Mouse (Mus musculus): ENCODE data around the gene Podxl2.

Gene Podxl2

GRCm38 (mm10) chr6:88886417-88886967, 11.6 kb upstream of the Podxl2 start:
- DNase-seq (ENCODE audit: low spot score): no peak

- DNase-seq (ENCODE audit: low spot score): no peak
These were observed 11.0 kb upstream of the Podxl2 start for GRCm38 (mm10) chr6:88885644-88886416.

- no peak for DNase-seq (ENCODE audit: low spot score)
These were observed 9.8 kb upstream of the Podxl2 start for GRCm38 (mm10) chr6:88884690-88885089.

GRCm38 (mm10) chr6:88884195-88884594, 9.4 kb upstream of the Podxl2 start:
- no peak for DNase-seq (ENCODE audit: low spot score)

GRCm38 (mm10) chr6:88881334-88881733, 6.5 kb upstream of the Podxl2 start:
- DNase-seq (ENCODE audit: low spot score): no peak

- DNase-seq (ENCODE audit: low spot score): no peak
These were observed 4.6 kb upstream of the Podxl2 start for GRCm38 (mm10) chr6:88879471-88879870.

GRCm38 (mm10) chr6:88873965-88874867, 628 bp downstream of the Podxl2 start:
- DNase-seq (ENCODE audit: low spot score): no peak

- DNase-seq (ENCODE audit: low spot score): no peak
These were observed 2.0 kb downstream of the Podxl2 start for GRCm38 (mm10) chr6:88872811-88873210.

GRCm38 (mm10) chr6:88871546-88871945, 3.3 kb downstream of the Podxl2 start:
- DNase-seq (ENCODE audit: low spot score): no peak

GRCm38 (mm10) chr6:88870594-88870993, 4.2 kb downstream of the Podxl2 start:
- no peak for DNase-seq (ENCODE audit: low spot score)

- no peak for DNase-seq (ENCODE audit: low spot score)
These were observed 5.4 kb downstream of the Podxl2 start for GRCm38 (mm10) chr6:88869459-88869858.

- DNase-seq (ENCODE audit: low spot score): no peak
These were observed 9.1 kb downstream of the Podxl2 start for GRCm38 (mm10) chr6:88865704-88866103.

GRCm38 (mm10) chr6:88860914-88861313, 13.9 kb downstream of the Podxl2 start:
- no peak for DNase-seq (ENCODE audit: low spot score)

GRCm38 (mm10) chr6:88858341-88858740, 16.5 kb downstream of the Podxl2 start:
- no peak for DNase-seq (ENCODE audit: low spot score)

- no peak for DNase-seq (ENCODE audit: low spot score)
These were observed 17.0 kb downstream of the Podxl2 start for GRCm38 (mm10) chr6:88857830-88858229.

GRCm38 (mm10) chr6:88857249-88857648, 17.6 kb downstream of the Podxl2 start:
- no peak for DNase-seq (ENCODE audit: low spot score)

- no peak for DNase-seq (ENCODE audit: low spot score)
These were observed 19.2 kb downstream of the Podxl2 start for GRCm38 (mm10) chr6:88855636-88856035.

GRCm38 (mm10) chr6:88854509-88854908, 20.3 kb downstream of the Podxl2 start:
- no peak for DNase-seq (ENCODE audit: low spot score)

- no peak for DNase-seq (ENCODE audit: low spot score)
These were observed 24.8 kb downstream of the Podxl2 start for GRCm38 (mm10) chr6:88850034-88850433.

- DNase-seq (ENCODE audit: low spot score): no peak
These were observed 25.6 kb downstream of the Podxl2 start for GRCm38 (mm10) chr6:88849270-88849669.

- no peak for DNase-seq (ENCODE audit: low spot score)
These were observed 27.3 kb downstream of the Podxl2 start for GRCm38 (mm10) chr6:88847571-88847970.

- no peak for DNase-seq (ENCODE audit: low spot score)
These were observed 29.8 kb downstream of the Podxl2 start for GRCm38 (mm10) chr6:88844901-88845565.

Data from yolk sac, embryonic 10.5 days (tissue).